Mouse (Mus musculus): ENCODE results near the gene Phyhd1.

The Phyhd1 gene

DNA sequence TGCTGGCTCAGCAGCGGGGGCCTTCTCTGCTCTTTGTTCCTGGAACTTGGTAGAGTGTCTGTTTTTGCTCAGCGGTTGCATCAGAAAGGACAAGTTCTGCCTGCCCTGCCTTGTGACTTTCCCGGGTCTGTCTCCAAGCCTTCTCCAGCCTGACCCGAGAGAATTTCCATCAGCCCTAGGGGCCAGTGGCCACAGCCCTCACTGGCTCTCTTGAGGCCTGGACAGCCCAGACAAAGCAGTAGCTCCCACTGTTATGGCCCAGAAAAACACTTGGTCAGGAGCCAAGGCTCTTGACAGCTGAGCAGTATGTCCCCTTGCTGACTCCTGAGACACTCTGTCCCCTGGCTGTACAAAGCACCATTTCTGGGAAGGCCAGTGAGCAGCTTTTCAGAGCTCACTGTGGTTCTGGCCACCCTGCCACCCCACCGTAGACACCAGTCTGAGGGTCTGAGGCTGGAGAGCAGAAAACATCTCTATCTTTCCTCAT lies at the start of gene Phyhd1:
TSS of gene Phyhd1 (plus strand) at position 437 of the 487 bp plus-strand sequence.
- DNase-seq (ENCODE audit: low read depth, low spot score) = no peak

DNA sequence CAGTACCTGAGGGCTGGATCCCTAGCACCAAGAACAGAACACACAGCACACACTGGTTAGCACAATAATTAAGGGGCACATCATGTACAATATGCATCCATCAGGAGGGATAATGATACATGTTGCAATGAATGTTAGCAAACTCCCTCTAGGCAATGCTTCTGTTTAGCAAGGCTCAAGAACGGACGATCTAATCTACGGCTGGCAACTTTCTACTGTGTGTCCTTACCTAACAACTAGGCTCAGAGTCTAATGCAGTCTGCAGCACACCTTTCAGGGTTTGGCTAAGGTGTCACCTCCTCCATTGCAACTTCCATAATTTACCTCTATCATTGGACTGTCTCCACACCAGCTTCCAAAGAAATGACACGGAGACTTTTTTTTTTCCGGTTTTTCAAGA lies 49.7 kb upstream of the Phyhd1 start:
- DNase-seq (ENCODE audit: low read depth, low spot score) = no peak

DNA sequence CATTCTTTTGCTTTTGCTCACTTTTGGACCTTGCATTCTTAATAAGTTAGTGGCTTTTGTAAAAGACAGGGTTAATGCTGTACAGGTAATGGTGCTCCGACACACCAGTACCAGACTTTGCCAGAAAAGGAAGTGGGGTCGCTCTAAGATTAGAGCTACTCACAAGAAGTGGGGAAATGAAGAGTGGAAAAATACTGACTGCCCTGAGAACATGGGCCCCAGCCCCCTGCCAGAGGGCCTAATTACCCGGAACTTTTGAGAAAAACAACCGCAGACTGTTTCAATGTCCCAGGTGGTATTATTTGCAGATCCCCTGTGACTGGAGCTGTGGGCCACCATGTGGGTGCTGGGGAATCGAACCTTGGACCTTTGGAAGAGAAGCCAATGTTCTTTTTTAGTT lies 30.4 kb upstream of the Phyhd1 start:
- DNase-seq (ENCODE audit: low read depth, low spot score) = peak; percentile 14

DNA sequence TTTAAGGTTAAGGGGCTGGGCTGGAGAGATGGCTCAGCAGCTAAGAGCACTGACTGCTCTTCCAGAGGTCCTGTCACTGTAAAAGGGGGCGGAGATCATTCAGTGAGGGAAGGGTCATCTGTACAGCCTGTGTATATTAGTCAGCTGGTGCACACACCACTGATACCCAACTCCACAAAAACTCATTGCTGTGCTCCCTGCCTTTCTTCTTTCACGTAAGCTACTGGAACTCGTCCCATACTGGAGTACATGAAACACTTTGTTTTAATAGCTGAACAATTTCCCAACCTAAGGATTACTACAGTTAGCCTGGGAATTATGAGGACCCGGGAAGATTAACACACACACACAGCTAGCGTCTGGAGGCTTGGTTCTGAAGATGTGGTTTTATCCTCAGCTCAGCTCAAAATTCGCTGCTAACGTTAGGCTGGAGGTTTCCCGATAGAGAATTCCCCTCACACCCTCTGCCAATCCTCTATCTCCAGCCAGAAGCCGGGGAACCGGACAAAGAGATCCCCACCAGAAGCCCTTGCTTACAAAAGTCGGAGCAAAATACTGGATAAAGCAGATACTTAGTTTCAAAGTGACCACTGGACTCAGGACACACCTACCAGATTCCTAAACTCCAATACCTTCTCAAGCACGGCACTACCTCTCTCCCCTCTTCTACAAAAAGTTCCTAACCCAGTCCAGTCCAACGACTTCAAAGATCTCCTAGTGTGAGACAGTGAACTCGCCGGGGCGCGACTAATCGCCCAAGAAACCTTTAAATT lies 29.4 kb upstream of the Phyhd1 start:
- no peak for DNase-seq (ENCODE audit: low read depth, low spot score)

DNA sequence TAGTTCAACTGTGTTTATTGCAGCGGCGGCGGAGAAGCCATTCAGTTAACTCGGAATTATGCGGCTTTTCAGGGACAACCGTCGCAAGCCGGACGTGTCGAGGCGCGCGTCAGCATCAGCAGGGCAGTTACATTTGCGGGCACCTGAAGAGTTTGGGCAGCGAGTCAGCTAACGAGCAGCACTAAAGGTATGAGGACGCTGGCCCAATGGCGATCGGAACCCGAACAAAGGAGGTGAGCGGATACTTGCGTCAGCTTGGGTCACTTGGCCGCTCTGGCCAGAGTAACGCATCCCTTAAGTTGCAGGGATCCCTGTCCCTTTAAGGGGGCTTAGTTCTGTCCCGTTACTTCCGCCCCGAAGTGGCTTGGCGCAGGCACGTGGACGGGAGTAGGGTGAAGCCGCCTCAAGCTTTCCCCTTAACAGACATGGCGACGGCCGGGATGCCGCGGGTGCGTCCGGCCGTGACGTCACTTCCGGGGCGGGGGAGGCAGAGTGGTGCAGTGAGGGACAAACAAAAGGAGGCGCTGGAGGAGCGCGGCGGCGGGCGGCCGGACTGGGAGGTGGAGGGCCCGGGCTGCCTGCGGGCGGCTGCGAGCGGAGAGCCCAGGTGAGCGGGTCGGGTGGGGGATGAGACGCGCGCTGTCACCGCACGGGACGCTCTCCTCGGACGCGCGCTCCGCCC lies 28.7 kb upstream of the Phyhd1 start, which contains the start of gene Lrrc8a:
TSS of gene Lrrc8a (plus strand) at position 517 of the 682 bp plus-strand sequence.
- peak; percentile 99 for DNase-seq (ENCODE audit: low read depth, low spot score)

DNA sequence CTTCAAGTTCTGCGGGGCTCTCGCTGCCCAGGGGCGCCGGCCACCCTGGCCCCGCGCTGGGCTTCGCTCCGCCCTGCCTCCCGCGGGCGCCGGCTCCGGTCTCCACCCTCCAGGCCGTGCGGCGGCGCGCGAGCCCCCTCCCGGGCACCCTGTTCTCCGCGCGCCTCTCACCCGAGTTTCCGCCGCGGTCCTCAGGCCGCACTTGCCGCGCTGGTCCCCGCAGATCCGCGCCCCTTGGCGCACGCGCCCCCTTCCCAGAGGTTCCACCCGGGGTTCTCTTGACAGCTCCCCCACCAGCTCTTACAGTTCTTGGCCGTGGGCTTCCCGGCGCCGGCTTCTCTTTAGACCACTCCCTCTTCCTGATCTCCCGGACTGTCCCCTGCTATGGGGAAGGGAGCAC lies 28.1 kb upstream of the Phyhd1 start:
- no peak for DNase-seq (ENCODE audit: low read depth, low spot score)

DNA sequence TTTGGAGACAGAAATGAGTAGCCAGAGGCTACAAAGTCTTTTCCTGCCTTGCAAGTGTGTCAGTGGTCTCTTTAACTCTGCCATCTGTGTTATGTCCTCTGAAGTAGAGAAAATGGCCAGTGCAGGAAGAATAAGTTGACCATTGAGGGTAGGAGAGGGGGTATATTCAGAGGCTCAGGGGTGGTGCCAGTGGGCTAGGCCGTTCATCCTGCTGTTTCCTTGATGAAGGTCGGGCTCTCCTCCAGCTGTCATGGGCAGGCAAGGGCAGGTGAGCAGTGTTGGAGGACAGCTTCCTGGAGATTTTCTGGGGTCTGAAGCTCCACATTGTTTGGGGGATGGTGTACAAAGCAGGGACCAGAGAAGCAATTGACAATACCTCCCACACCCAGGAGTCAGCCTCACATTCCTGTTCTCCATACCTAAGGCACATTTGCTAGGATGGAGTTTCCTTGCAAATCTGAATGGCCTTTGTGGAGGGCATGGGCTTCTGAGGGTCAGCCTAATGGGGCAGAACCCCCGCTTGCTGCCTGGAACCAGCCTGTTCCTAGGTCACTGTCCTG lies 27.0 kb upstream of the Phyhd1 start:
- DNase-seq (ENCODE audit: low read depth, low spot score) = no peak

DNA sequence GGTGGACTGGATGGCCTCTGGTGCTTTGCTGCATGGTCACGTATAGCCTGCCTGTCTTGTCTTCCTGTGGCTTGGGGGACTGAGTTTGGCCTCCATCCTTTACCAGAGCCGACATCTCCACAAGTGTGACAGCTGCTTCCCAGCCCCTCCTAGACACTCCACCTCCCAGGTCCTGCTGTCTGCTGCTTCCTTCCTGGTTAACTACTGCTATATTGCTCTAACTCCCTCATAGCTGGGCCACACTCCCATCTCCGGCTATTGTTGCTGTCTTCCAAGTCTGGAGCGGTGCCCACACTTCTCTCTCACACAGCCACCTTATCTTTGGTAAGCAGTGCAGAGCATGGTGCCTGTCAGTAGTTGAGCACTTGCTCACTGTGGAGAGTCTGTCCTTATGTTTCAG lies 26.2 kb upstream of the Phyhd1 start:
- DNase-seq (ENCODE audit: low read depth, low spot score) = no peak

DNA sequence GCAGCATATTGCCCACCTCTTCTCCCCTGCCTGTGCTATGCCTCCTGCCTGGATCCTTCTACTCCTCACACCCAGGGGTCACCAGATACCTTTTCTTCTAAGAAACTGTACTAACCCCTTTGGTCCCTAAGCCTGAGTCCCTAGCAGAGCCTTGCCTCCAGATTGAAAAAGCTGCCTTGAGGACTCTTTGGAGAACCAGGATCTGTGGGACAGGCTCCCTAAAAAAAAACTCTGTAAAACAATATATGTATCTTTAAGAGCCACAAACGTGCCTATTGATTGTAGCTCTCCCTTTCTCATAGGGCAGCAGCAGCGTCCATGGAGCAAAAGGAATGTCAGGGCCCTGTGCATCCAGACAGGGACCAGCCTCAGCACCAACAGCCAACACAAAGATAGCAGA lies 25.7 kb upstream of the Phyhd1 start, which contains the start of gene Gm28035:
TSS of gene Gm28035 (plus strand) at position 301 of the 400 bp plus-strand sequence.
- no peak for DNase-seq (ENCODE audit: low read depth, low spot score)

DNA sequence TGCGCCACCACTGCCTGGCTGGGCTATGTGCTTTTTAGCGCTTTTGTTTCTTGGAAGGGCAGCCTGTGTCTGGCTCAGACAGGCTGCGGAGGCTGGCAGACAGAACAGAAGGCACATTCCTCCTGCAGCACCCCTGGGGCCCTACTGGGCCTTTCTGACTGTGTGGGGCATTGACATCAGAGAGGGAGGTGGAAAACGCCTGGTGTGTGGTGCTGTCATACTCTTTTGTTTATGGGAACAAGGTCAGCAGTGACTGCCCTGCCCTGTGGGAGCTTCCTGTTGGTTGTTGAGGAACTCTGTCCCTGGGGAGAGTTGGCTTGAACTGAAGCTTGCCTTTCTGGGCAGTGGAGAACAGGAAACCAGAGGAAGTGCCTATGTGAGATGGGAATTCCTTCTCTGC lies 23.5 kb upstream of the Phyhd1 start:
- no peak for DNase-seq (ENCODE audit: low read depth, low spot score)

DNA sequence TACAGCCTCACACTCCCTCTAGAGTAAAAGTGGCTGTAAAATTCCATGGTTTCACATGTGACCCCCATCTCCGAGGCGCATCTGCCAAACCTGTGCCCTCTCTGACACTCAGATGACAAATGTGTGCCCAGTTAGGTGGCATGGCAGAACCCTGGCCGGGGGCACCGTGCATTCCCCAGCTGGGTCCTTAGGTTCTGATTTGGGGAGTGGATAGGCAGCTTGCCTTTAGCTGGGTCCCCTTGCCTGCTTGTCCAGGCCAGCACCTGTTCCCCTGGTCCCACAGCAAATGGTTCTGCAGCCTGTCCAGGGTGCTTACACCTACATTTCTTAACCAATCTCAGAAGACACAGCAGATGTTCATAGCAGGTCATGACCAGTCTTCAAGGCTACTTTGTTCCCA lies 22.6 kb upstream of the Phyhd1 start:
- no peak for DNase-seq (ENCODE audit: low read depth, low spot score)

DNA sequence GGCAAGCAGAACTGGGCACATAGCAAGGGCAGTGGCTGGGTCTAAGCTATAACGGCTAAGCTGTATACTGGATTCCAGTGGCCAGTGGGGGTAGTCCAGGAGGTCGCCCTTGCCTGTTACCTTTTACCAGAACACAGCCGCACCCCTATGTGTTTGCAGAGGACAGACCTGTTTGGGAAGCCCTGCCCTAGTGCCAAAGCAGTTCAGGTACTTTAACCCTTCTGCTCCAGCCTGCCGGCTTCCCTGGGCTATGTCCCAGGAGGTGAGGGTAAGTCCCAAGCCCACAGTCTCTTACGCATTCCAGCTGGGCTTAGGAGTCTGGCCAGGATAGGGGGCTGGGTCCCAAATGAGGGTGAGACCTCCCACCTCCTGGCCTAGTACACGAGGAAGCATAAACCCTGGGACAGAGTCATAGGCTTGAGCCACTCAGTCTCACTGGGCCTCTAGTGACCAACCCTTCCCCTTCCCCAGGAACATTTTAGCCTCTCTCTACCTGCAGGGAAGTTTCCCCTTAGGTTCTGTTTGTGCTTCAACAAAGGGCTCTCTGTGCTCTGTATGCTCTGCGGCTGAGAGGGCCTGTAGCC lies 21.3 kb upstream of the Phyhd1 start:
- no peak for DNase-seq (ENCODE audit: low read depth, low spot score)

DNA sequence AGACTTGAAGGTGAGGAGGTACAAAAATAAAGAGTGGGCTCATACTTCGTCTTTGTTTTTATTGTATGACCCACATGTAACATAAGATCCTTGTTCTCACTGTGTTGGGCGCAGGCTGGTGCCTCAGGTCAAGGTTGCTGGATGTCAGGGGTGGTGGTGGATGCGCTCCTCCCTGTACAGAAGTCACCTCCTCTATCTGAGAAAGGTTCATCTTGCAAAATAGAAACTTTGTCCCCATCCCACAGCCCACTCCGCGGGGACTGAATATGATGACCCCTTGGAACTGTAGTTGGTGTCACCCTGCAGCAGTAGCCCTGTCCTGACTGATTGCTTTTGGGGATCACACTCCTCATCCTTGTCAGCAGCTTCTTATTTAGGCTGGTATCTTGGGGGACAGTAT lies 19.0 kb upstream of the Phyhd1 start:
- DNase-seq (ENCODE audit: low read depth, low spot score) = no peak

DNA sequence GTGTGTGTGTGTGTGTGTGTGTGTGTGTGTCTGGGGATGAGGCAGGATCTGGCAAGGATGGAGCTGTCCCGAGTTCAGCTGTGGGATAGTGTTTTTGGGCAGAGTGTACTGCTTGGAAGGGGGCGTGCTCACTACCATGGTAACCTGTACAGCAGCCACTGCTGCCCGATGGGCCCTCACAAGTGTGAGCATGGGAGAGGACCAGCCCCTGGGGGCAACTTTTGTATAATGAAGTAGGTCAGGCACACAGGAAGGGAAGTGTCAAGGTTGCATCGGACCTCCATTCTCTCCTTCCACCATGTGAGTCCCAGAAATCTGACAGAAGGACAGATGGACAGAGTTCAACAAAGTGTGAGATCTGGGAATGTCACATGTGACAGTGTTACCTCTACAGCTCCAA lies 18.3 kb upstream of the Phyhd1 start:
- no peak for DNase-seq (ENCODE audit: low read depth, low spot score)

DNA sequence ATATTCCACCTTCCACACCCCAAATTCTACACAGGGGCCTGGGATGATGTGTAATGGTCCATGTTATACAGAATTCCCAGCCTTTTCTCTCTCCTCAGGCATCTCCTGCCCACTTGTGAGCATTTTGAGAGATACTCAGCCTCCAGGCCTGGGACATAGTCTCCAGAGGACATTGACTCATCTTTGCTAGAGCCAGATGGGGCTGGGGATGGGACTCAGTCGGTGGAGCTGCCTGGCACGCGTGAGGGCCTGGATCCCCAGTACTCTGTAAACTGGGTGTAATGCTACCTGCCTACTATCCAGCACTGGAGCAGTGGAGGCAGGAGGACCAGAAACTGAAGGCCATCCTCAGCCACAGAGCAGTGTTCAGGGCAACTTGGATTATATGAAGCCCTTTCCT lies 16.8 kb upstream of the Phyhd1 start:
- DNase-seq (ENCODE audit: low read depth, low spot score) = no peak

DNA sequence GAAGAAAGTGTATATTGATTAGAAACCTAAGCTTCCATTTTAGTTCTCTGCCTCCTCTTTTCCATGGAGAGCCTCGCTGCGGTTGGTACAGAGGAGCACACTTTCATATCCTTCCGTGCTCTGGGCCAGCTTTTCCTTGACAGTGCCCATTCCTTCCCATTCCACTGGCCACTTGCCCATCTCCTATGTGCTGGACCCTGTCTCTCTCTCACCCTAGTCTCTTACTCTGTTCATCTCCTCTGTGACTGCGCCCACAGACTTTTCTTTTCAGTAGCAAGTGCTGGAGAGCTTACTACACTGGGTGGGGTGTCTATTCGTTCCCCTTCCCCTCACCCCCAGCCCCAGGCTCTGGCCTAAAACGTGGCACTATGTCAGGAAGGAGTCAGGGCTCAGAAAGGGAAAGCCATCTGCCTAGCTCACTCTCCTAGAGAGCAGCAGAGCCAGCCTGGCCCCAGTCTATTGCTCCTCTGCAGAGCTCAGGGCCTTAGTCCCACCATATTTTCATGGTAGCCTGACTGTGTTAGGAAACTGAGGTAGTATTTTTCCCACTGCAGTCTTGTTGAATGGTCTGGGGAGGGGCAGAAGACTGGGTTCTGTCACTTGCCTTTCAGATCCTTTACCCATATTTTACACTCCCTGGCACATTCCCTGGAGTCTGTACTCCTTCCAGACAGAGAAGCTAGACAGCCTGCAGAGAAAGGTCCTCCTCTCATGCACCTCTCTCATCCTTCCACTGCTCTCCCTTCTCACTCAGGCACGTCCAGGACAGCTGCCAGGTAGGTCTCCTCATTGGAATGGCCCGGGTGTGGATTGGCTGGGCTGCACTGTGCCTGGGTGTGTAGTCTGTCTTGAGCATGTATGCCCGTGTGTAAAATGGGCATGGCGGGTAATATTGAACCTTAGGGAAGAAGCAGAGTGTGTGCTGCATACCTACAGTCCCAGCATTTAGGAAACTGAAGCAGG lies 15.6 kb upstream of the Phyhd1 start:
- DNase-seq (ENCODE audit: low read depth, low spot score) = no peak

DNA sequence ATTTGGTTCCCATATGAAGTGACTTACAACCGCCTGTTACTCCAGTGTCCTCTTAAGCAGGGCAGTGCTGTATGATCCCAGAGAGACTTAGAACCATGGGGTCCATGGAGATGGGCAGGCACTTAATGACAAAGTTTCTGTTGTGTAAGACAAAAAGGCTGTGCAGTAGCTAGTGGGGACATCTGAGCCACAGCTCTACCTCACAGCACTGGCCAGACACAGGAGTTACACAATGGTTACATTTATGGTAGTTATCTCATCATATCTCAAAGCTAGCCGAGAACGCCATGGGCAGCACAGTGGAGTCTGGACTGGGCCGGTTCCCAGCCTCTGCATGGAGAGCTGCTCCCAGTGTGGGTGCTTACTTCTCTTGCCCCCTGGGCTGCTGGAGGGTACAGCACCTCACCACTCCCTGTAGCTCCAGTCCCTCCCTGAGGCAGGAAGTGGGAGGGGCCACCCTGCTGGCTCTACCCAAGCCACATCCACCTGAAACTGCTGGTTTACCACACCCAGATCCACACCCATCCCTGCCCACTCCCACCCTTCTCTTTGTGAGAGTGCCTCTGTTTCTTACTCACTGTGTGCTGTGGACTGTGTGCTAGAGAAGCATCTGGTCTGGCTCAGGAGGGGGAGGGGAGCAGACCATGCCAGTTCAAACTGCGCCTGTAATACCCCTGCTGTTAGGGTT lies 14.4 kb upstream of the Phyhd1 start:
- DNase-seq (ENCODE audit: low read depth, low spot score) = peak; percentile 90

DNA sequence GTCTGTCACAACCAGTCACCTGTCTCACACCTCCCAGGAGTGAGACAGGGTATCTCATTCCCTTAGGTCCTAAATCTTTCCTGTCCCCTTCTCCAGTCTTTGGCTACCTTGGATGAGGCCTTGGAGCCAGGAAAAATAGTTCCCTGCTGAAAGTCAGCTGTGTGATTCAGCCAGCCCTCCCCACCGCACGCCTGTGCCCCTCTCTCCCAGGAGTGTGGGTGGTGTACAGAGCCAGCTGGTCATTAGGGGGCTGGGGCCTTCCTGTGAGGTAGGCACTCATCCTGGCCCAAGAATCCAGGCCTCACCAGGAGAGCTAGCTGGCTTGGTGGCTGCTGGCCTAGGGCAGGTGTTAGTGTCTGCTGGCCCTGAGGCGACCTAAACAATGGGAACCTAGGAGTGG lies 13.5 kb upstream of the Phyhd1 start:
- DNase-seq (ENCODE audit: low read depth, low spot score) = no peak

DNA sequence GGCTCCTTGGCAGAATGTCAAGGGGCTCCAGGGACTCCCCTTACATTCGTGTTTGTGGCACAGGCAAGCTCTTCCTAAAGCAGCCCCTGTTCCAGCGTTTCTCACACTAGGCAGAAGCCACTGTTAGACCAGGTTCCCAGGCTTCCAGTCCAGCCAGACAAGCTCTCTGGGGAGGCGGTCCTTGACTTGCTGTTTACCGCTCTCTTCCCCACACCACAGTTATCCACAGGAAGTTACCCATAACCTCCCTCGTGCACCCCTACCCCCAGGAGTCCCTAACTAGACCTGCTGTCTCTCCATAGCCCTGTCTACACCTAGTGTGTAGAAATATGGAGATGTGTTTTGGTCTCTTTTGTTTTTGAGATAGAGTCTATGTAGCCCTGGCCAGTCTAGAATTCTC lies 12.2 kb upstream of the Phyhd1 start:
- DNase-seq (ENCODE audit: low read depth, low spot score) = peak; percentile 52

DNA sequence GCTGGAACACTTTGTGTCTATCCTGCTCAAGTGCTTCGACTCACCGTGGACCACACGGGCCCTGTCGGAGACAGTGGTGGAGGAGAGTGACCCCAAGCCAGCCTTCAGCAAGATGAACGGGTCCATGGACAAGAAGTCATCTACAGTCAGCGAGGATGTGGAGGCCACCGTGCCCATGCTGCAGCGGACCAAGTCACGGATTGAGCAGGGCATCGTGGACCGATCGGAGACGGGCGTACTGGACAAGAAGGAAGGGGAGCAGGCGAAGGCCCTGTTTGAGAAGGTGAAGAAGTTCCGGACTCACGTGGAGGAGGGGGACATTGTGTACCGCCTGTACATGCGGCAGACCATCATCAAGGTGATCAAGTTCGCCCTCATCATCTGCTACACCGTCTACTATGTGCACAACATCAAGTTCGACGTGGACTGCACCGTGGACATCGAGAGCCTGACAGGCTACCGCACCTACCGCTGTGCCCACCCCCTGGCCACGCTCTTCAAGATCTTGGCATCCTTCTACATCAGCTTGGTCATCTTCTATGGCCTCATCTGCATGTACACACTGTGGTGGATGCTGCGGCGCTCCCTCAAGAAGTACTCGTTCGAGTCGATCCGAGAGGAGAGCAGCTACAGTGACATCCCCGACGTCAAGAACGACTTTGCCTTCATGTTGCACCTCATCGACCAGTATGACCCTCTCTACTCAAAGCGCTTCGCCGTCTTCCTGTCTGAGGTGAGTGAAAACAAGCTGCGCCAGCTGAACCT lies 10.2 kb upstream of the Phyhd1 start:
- DNase-seq (ENCODE audit: low read depth, low spot score) = no peak
